Mouse (Mus musculus) megakaryocyte, embryonic 14.5 days (primary cell): ENCODE results near the gene Unc5c. TPM values are rescaled to one million over a fixed set of nuclear protein-coding genes. Genes with fewer than 3 reads are reported as not detected.

Experiments used
- H3K27me3 ChIP-seq: replicated peaks from 2 replicates; pipeline ENCODE3; 2012; ENCODE audit warnings: inconsistent platforms
- H3K36me3 ChIP-seq: replicated peaks from 2 replicates; pipeline ENCODE3; 2012; ENCODE audit warnings: low read length, inconsistent platforms, mixed read lengths
- H3K4me1 ChIP-seq: 2 replicates; pipeline ENCODE4 v1.6.1; 2012; ENCODE audit warnings: inconsistent platforms
- H3K4me3 ChIP-seq: replicated peaks from 2 replicates; pipeline ENCODE3; 2012; ENCODE audit warnings: moderate library complexity, mild to moderate bottlenecking, inconsistent platforms
- H3K9me3 ChIP-seq: 2 replicates; pipeline ENCODE4 v1.6.1; 2012; ENCODE audit warnings: inconsistent platforms
- FLI1 ChIP-seq: IDR thresholded peaks from 2 replicates; pipeline ENCODE4 v1.6.1; 2012; ENCODE audit warnings: low read length, inconsistent platforms, mixed read lengths
- GATA1 ChIP-seq: IDR thresholded peaks from 3 replicates; pipeline ENCODE4 v1.6.1; 2012; ENCODE audit warnings: mixed read lengths, low read length, inconsistent platforms, borderline replicate concordance
- polyA plus RNA-seq: library from polyadenylated mRNA; stranded (reverse); fragments of >175 nt; gene quantifications from 2 replicates; pipeline ENCODE4 v1.2.3, GENCODE M21; 2012; ENCODE audit warnings: low replicate concordance; ENCODE audit not compliant: insufficient read depth

Unc5c gene
- polyA plus RNA-seq, 1 experiment = 0.01 TPM

- no peaks in the 10 kb centered on the region for H3K36me3 ChIP-seq
- no peaks in the 10 kb centered on the region for H3K4me1 ChIP-seq
- no peak overlapping the region for H3K4me3 ChIP-seq
- no peak for TF ChIP-seq GATA1
- no peak for TF ChIP-seq FLI1
- 0 out of 2 replicates have a peak, but pooled peaks cover 4% of the 10 kb centered on the region for H3K9me3 ChIP-seq
- no peaks in the 10 kb centered on the region for H3K27me3 ChIP-seq
These were observed 329.4 kb downstream of the Unc5c start for GRCm38 (mm10) chr3:141794371-141794770.

GRCm38 (mm10) chr3:141797372-141797771 is 332.4 kb downstream of the Unc5c start:
- Histone ChIP-seq H3K4me1 (no peaks in the 10 kb centered on the region), H3K4me3 (no peak overlapping the region), H3K36me3 (no peaks in the 10 kb centered on the region), H3K9me3 (no peaks in the 10 kb centered on the region), H3K27me3 (no peaks in the 10 kb centered on the region)
- TF ChIP-seq GATA1 (no peak), FLI1 (no peak)

GRCm38 (mm10) chr3:141797789-141798188 is 332.8 kb downstream of the Unc5c start:
- Histone ChIP-seq H3K9me3 (no peaks in the 10 kb centered on the region), H3K4me3 (no peak overlapping the region), H3K4me1 (no peaks in the 10 kb centered on the region), H3K27me3 (no peaks in the 10 kb centered on the region), H3K36me3 (no peaks in the 10 kb centered on the region)
- no peak for TF ChIP-seq GATA1
- no peak for TF ChIP-seq FLI1

DNA sequence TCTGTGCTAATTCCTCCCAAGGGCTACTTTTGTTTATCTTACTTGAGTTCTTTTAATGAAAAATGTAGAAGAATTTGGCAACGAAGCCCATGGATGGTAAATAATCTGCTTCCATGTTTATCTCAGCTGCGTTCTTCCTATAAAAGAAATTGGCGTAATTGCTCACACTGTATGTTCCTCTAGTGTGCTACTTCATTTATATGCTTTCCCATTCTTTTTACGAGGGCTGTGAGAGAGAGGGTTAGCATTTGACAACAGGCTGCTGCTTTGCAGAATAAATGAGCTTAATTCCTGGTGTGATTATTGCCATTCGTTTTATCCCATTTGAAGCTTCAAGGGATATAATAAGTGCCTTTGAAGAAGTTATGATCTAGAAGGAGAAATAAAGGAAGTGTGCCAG is 339.1 kb downstream of the Unc5c start:
- Histone ChIP-seq H3K36me3 (no peaks in the 10 kb centered on the region), H3K4me1 (no peaks in the 10 kb centered on the region), H3K4me3 (no peak overlapping the region), H3K27me3 (no peaks in the 10 kb centered on the region), H3K9me3 (no peaks in the 10 kb centered on the region)
- no peak for TF ChIP-seq GATA1
- TF ChIP-seq FLI1 = no peak

DNA sequence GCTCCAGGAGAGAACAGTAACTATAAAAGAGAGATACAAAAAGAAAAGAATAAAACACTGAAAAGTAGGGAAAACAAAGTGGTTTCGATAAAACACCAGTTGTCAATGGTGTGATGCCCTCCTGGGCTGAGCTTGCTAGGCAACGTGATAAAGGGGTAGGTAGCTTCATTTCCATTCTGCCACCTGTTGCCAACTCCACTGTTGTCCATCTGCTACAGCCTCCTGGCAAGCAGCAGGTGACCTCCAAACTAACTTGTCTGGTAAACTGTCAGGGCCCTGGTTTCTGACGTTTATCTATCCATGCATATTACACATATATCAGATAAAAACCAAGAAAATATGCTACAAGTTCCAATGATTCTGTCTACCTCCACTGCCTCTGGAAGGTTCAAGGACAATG is 344.6 kb downstream of the Unc5c start:
- Histone ChIP-seq H3K4me1 (no peaks in the 10 kb centered on the region), H3K36me3 (no peaks in the 10 kb centered on the region), H3K27me3 (no peaks in the 10 kb centered on the region), H3K4me3 (no peak overlapping the region), H3K9me3 (peaks cover 6% of the 10 kb centered on the region)
- TF ChIP-seq GATA1 (no peak), FLI1 (no peak)

GRCm38 (mm10) chr3:141810944-141811343 is 345.9 kb downstream of the Unc5c start:
- Histone ChIP-seq H3K4me1 (no peaks in the 10 kb centered on the region), H3K36me3 (no peaks in the 10 kb centered on the region), H3K9me3 (peaks cover 9% of the 10 kb centered on the region), H3K27me3 (no peaks in the 10 kb centered on the region), H3K4me3 (no peak overlapping the region)
- TF ChIP-seq GATA1 (no peak), FLI1 (no peak)

GRCm38 (mm10) chr3:141811348-141811747 is 346.3 kb downstream of the Unc5c start:
- Histone ChIP-seq H3K36me3 (no peaks in the 10 kb centered on the region), H3K9me3 (peaks cover 9% of the 10 kb centered on the region), H3K27me3 (no peaks in the 10 kb centered on the region), H3K4me3 (no peak overlapping the region), H3K4me1 (no peaks in the 10 kb centered on the region)
- no peak for TF ChIP-seq GATA1
- no peak for TF ChIP-seq FLI1

- no peaks in the 10 kb centered on the region for H3K4me1 ChIP-seq
- no peak for TF ChIP-seq GATA1
- TF ChIP-seq FLI1 = no peak
- H3K4me3 ChIP-seq = no peak overlapping the region
- no peaks in the 10 kb centered on the region for H3K36me3 ChIP-seq
- peaks cover 16% of the 10 kb centered on the region for H3K9me3 ChIP-seq
- no peaks in the 10 kb centered on the region for H3K27me3 ChIP-seq
These were observed 349.8 kb downstream of the Unc5c start for GRCm38 (mm10) chr3:141814776-141815175.

GRCm38 (mm10) chr3:141818615-141819312 is 353.7 kb downstream of the Unc5c start:
- no peaks in the 10 kb centered on the region for H3K27me3 ChIP-seq
- peaks cover 13% of the 10 kb centered on the region; the same call in 1 of the 2 replicates for H3K9me3 ChIP-seq
- no peaks in the 10 kb centered on the region for H3K4me1 ChIP-seq
- H3K4me3 ChIP-seq = no peak overlapping the region
- H3K36me3 ChIP-seq = no peaks in the 10 kb centered on the region
- TF ChIP-seq FLI1 (no peak), GATA1 (no peak)

- peaks cover 13% of the 10 kb centered on the region; the same call in 1 of the 2 replicates for H3K9me3 ChIP-seq
- H3K27me3 ChIP-seq = no peaks in the 10 kb centered on the region
- H3K4me3 ChIP-seq = no peak overlapping the region
- no peaks in the 10 kb centered on the region for H3K4me1 ChIP-seq
- no peaks in the 10 kb centered on the region for H3K36me3 ChIP-seq
- TF ChIP-seq GATA1 (no peak), FLI1 (no peak)
These were observed 354.4 kb downstream of the Unc5c start for GRCm38 (mm10) chr3:141819331-141819941.
